Mouse (Mus musculus) ovary, adult 18-20 months (tissue): ENCODE data around the gene Ccdc105.

ENCODE experiments used
- DNase-seq: peaks from one replicate; pipeline ENCODE4 v3.0.0; 2022; ENCODE audit warnings: low spot score, mixed read lengths

Gene Ccdc105

GRCm38 (mm10) chr10:78752452-78753191, at the start of gene Ccdc105:
TSS of gene Ccdc105 (minus strand) at chr10:78753065.
- peak; percentile 63 for DNase-seq

- DNase-seq = no peak
These were observed 48.6 kb upstream of the Ccdc105 start for GRCm38 (mm10) chr10:78801449-78801848.

DNA sequence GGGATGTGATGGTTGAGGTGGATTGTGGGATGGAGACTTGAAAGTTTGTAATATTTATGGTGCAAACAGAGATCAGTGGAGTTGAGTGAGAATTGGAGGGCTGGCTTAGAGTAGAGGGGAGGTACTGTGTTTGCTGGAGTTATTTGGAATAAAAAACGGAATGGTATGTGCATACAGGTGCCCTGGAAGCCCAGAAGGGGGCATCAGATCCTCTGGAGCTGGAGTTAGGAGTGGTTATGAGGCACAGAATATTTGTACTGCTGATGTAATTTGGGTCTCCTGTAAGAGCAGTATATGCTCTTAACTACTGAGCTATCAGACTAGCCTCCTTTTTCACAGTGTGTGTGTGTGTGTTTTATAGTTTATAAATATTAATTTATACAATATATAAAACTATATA, 37.7 kb upstream of the Ccdc105 start:
- no peak for DNase-seq

DNA sequence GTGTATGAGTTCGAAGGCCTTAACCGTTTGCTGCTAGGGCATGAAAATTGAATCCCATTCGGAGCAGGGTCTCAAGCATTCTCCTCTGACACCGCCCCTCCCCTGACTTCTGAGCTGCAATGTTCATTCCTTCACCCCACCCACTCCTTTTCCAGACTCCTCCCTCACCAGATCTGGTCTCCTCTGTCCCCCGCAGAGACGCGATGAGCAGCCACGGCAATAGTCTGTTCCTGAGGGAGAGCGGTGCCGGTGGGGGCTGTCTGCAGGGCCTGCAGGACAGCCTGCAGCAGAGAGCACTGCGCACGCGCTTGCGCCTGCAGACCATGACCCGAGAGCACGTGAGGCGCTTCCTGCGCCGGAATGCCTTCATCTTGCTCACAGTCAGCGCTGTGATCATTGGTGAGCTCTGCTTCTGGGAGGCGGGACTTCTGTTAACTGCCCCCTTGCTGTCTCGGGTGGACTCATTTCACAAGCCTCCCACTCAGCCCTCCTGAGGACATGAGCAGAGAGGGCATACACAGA, 34.8 kb upstream of the Ccdc105 start:
- DNase-seq = peak; percentile 82

DNA sequence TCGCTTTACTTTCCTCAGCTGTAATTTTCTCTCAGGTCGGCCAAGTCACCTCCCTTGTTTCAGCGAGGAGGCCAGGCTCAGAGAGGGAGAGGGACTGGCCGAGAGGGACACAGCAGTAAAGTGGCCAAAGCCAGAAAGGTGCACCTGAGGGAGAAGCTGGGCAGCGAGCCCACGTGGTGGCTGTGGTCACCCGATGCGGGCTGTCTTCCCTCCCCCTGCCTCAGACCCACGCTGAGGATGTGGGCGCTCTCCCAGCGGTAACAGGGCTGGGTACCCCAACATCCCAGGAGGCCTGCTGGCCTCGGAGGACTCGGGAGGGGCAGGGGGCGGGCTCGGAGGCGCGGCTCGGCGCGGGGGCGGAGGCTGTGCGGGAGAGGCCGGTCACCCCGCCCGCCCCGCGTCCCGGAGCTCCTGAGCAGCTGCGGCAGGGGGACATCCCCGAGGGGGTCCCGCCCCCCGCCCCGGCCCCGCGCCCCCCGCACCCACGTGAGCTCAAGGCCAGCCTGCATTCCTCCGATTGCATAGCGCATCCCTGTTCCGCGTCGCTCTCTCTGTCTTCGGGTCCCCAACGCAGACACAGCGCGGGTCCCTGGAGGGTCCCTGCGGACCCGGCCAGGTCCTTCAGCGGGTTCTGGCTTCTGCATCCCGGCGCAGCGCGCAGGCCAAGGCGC, 27.3 kb upstream of the Ccdc105 start, which contains the start of gene Slc1a6:
Gene Slc1a6, plus strand, starts transcription at position 516 of the 671 bp plus-strand sequence.
- DNase-seq = peak; percentile 12

GRCm38 (mm10) chr10:78779527-78779926, 26.7 kb upstream of the Ccdc105 start:
- DNase-seq = no peak

DNA sequence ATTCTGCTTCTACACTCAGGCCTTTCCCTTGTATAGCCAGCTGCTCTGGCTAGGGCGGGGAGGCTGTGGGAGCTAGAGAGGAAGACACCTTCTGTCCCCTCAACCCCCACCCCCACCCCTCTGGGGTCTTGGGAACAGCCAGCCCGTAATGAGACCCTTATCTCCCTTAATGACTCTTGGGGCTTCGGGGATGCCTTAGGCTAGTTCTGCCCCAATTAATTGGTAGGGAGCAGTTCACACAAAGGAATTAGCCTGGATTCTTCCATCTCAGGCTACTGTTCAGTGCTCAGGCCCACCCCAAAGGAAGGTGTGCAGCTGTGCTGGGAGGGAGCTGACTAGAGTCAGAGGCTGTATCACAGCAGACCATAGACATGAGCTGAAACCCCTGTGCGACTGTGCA, 23.0 kb upstream of the Ccdc105 start:
- DNase-seq = no peak

GRCm38 (mm10) chr10:78765570-78765969, 12.7 kb upstream of the Ccdc105 start:
- DNase-seq = no peak

GRCm38 (mm10) chr10:78756021-78756420, 3.2 kb upstream of the Ccdc105 start:
- peak; percentile 30 for DNase-seq

- no peak for DNase-seq
These were observed 3.9 kb downstream of the Ccdc105 start for GRCm38 (mm10) chr10:78748946-78749345.

DNA sequence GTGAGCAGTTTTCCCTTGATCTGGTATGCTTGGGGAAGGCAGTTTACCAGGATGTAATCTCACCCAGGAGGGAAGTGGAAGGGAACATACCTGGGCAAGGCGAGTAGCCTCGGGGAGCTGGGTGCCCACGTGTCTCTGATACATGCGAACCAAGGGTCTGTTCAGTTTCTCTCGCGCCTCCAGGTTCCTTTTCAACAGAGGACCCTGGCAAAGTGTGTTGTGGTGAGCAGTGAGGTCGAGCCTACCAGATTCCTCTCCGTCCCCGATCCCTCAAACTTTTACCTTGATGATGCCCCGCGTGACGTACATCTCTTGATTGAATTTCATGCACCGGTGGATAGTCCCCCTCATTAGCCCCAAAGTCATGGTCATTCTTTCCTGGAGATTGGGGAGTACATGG, 4.7 kb downstream of the Ccdc105 start:
- no peak for DNase-seq

DNA sequence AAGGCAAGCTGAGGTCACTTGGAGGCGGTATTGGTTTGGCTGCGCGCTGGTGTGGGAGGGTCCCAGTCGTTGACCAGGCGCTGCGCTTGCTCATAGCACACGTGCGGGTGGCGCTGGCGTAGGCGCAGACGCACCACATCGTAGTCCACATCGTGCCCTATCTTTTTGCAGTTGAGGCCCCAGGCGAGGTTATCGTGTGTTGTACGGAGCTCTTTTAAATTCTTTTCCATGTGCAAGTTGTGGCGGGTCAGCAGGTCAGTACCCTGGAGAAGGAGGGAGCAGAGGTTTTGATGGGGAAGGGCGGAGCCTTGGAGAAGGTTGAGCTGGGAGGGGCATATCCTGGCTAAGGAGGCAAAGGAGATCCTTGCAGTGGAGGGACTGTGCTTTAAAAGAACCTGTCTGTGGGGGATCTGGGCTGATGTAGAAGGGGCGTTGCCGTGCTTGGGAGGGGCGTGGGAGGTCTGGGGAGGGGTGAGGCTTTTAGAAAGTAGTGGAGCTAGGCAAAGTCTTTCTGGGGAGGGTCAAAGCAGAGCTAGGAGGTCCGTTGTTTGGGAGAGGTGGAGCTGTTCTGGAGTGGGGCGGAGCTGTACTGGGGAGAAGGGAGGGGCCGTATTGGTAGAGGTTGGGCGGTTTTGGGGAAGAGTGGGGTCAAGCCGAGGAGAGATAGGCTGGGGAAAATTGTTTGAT, 5.7 kb downstream of the Ccdc105 start:
- DNase-seq = peak; percentile 36

GRCm38 (mm10) chr10:78745453-78746232, 7.2 kb downstream of the Ccdc105 start:
- DNase-seq = no peak

GRCm38 (mm10) chr10:78743721-78744120, 9.1 kb downstream of the Ccdc105 start:
- DNase-seq = no peak

- no peak for DNase-seq
These were observed 13.0 kb downstream of the Ccdc105 start for GRCm38 (mm10) chr10:78739821-78740220.

DNA sequence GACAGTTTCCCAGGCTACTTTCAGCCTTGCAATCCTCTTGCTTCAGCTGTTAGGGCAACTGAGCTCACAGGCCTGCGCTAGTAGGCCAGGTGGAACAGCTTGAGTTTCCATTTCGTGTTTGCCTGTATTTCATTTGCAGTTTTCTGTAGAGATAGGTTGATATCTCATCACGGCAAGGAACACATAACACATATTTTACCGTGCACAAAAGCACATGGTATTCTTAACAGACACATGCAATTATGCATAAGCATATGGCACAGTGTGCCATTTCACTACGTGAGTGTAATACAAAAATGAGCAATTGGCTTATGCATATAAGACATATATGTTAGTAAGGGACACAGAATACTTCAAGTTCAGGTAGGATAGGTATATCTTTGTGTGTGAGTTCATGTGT, 25.0 kb downstream of the Ccdc105 start:
- DNase-seq = no peak

DNA sequence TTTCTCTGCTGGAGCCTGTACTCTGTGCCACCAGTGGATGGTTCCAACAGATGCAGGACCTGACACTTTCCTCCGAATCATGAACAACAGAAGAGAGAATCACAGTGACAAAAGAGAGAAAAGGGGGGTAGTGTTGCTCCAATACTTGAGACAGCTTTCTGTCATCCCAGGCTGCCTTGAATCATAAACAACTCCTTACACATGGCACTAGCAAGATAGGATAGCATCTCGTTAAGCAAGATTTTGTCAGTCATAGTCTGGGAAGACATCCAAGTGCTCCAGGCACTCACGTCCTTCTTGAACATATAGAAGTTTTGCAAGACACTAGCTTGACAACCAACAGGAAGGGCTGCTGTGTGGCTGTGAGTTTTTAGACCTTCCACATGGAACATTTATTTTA, 25.8 kb downstream of the Ccdc105 start:
- no peak for DNase-seq

- no peak for DNase-seq
These were observed 29.4 kb downstream of the Ccdc105 start for GRCm38 (mm10) chr10:78723416-78723815.

- DNase-seq = no peak
These were observed 30.2 kb downstream of the Ccdc105 start for GRCm38 (mm10) chr10:78722654-78723053.

DNA sequence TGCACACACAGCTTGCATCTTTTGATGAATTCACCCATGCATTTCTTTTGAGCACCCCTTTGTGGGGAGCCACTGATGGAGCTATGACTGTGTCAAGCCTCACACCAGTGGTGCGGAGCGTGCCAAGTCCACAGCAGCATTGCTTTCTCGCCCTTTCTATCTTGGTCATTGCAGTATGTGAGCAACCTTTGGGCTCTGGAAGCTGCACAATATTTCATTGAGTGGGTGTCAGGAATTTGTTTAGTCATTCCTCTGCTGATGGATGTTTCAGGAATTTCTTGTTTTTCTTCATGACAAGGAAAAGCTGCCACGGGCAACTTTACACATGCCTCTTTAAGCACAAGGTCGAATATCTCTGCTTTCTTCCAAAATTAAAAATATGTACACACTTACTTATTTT, 30.8 kb downstream of the Ccdc105 start:
- no peak for DNase-seq

DNA sequence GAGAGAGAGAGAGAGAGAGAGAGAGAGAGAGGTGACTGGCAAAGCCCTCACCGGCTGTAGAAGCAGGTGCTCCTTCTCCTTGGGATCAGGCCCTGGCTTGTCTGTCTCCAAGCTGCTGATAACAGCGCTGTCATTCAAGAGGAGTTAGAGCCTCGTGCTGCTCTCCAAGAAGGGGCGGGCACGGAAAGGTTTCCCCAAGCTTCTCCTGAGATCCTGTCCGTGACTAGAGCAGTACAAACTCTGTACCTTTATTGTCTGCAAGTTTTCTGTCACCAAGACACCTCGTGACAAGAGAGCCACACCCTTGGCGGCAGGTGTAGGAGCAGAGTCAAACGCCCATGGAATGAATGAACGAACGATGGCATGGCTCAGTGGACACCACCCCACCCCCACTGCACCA, 34.8 kb downstream of the Ccdc105 start, which contains the start of gene Casp14:
Gene Casp14, minus strand, starts transcription at position 239 of the 400 bp plus-strand sequence.
- DNase-seq = no peak

GRCm38 (mm10) chr10:78716231-78716630, 36.6 kb downstream of the Ccdc105 start:
- no peak for DNase-seq
